Mouse (Mus musculus): Measurements from ENCODE around the gene Rhof. TPM values are rescaled to one million over a fixed set of nuclear protein-coding genes. Genes with fewer than 3 reads are reported as not detected.
A peak's percentile ranks its signal among the peaks of the same experiment; 100 is the strongest.

Rhof gene
- polyA plus RNA-seq, 2 experiments = 1.8 to 2.5 TPM

DNA sequence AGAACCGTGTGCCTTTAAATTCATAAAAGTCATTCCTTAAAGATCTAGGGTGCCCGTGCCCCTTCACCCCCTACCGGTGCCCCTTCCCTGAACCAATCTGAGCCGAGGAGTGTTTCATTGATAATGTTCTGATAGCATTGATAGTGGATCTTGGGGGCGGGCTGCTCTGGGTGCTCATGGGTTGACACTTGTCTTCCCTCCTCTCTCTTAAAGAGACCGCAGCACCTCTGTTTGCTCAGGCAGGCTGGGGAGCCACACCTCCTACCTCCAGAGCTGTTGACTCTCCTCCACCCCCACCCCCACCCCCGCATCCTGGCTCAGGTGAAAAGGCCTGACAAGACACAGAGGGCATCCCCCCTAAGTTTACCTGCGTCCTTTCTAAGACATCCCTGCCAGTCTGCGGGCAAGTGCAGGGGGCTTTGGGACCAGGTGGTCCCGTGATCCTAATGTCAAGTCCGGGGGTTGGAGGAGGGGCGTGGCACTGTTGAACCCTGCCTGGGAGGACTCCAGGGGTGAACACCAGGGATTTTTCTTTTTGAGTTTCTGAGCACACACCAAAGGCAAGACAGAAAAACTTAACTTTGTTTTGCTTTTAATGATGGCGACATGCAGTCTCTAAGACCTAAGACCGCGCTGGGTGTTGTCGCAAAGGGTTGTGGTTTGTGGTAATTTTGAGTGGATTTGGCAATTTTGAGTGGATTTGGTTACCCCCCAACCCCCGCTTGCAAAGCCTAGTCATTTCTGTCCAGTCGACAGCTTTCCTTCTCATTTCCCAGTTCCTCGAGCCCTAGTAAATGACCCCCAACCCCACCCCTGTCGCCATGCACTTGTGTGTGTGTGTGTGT, 12.5 kb upstream of the Rhof start:
- DNase-seq (ENCODE audit: low read depth in 3 of 3, low spot score in 3 of 3) = no peak
- 40% methylated on average over 20 of the region's 20 CpGs for WGBS (ENCODE audit: insufficient replicate concordance)
- Histone ChIP-seq H3K4me3 (ENCODE audit: insufficient read depth in 1 of 2, low read depth in 2 of 2, low read length in 2 of 2) (peak overlapping the region; percentile 61 to 74), H3K4me1 (replicated peaks; ENCODE audit: control insufficient read depth in 2 of 2, insufficient read depth in 2 of 2, low read length in 1 of 2) (peaks cover 15 to 29% of the 10 kb centered on the region in 2 experiments), H3K9me3 (ENCODE audit: control insufficient read depth, low read length) (no peaks in the 10 kb centered on the region), H3K9ac (replicated peaks) (peak overlapping the region; percentile 99), H3K27ac (peak overlapping the region; percentile 43; the same call in 1 of the 2 replicates), H3K27me3 (ENCODE audit: control insufficient read depth, insufficient read depth, low read length) (no peaks in the 10 kb centered on the region), H3K4me2 (ENCODE audit: low read depth) (peak overlapping the region; percentile 100), H3K36me3 (replicated peaks; ENCODE audit: control insufficient read depth, insufficient read depth, low read depth) (peaks cover 33% of the 10 kb centered on the region)
- ATAC-seq (ENCODE audit: insufficient read depth) = no peak
- TF ChIP-seq CTCF (IDR thresholded peaks at IDR 0.05; ENCODE audit: low read depth) (no peak), EP300 (IDR thresholded peaks at IDR 0.05; ENCODE audit: low read depth) (no peak)

DNA sequence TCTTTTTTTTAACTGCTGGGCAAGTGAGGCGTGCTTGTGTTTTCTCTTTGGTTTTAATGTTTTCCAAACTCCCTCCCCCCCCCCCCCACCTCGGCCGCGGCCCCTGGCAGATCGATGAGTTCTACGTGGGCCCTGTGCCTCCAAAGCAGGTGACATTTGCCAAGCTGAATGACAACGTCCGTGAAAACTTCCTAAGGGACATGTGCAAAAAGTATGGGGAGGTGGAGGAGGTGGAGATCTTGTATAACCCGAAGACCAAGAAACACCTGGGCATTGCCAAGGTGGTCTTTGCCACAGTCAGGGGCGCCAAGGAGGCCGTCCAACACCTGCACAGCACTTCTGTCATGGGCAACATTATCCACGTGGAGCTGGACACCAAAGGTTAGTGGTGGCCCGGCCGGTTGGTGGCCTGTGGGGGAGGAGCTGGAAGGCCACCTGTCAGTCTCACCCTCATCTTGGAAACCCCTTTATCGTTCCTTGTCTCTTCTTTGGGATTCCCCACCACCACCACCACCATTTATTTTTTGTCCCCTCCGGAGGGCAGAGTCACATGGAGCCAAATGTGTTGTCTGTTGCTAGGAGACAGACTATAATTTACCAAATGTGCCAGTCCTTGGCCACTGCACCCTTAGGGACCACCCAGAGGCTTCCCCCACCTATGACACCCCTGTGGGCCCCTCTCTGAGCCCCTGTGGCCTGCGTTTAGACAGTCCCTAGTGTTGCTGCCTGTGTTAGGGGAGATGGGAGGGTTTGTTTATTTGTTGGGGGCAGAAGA, 11.7 kb upstream of the Rhof start:
- H3K4me1 ChIP-seq (replicated peaks; ENCODE audit: control insufficient read depth in 2 of 2, insufficient read depth in 2 of 2, low read length in 1 of 2) = peaks cover 13 to 23% of the 10 kb centered on the region in 2 experiments
- H3K9me3 ChIP-seq (ENCODE audit: control insufficient read depth, low read length) = no peaks in the 10 kb centered on the region
- WGBS (ENCODE audit: insufficient replicate concordance) = 14% methylated on average over 17 of the region's 17 CpGs
- peaks cover 33% of the 10 kb centered on the region for H3K36me3 ChIP-seq (replicated peaks; ENCODE audit: control insufficient read depth, insufficient read depth, low read depth)
- H3K27me3 ChIP-seq (ENCODE audit: control insufficient read depth, insufficient read depth, low read length) = no peaks in the 10 kb centered on the region
- ATAC-seq (ENCODE audit: insufficient read depth) (no peak), DNase-seq (ENCODE audit: low read depth in 3 of 3, low spot score in 3 of 3) (no peak)
- peak overlapping the region; percentile 100 for H3K4me2 ChIP-seq (ENCODE audit: low read depth)
- peak overlapping the region; percentile 99 for H3K9ac ChIP-seq (replicated peaks)
- TF ChIP-seq EP300 (IDR thresholded peaks at IDR 0.05; ENCODE audit: low read depth) (no peak), CTCF (IDR thresholded peaks at IDR 0.05; ENCODE audit: low read depth) (no peak)
- peak overlapping the region; percentile 43 for H3K27ac ChIP-seq
- H3K4me3 ChIP-seq (ENCODE audit: insufficient read depth in 1 of 2, low read depth in 2 of 2, low read length in 2 of 2) = peak overlapping the region; percentile 61 to 74

DNA sequence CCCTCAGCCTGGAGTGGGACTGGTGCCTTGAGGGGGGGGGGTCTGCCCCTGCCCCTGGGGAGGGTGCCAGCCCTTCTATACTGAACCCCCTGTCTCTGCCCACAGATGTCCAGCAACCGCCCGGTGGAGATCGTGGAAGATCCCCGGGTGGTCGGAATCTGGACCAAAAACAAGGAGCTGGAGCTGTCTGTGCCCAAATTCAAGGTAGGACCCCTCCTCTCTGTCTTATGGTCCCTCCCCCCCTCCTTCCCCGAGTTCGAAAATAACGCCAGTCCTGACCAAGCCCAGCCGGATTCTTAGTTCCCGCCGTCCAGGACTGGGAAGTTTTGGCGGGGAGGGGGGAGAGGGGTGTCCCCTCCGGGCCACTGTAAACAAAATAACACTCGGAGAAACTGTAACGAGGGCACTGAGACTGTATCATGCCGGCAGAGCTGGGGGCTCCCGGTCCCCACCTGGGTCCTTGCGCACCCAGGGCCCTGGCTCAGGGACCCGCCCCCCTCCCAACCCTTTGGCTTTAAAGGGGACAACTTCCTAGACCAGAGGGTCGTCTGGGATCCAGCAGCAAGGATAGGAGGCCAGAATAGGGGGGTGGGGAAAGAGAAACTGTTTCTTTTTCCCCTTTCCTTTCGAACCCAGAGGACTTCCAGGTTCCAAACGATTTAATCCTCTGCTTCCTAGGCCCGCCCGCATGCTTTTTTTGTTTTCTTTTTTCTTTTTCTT, 10.9 kb upstream of the Rhof start:
- no peak for TF ChIP-seq EP300 (IDR thresholded peaks at IDR 0.05; ENCODE audit: low read depth)
- no peak for TF ChIP-seq CTCF (IDR thresholded peaks at IDR 0.05; ENCODE audit: low read depth)
- no peak for ATAC-seq (ENCODE audit: insufficient read depth)
- Histone ChIP-seq H3K4me1 (replicated peaks; ENCODE audit: control insufficient read depth in 2 of 2, insufficient read depth in 2 of 2, low read length in 1 of 2) (peaks cover 12 to 18% of the 10 kb centered on the region in 2 experiments), H3K9me3 (ENCODE audit: control insufficient read depth, low read length) (no peaks in the 10 kb centered on the region), H3K9ac (replicated peaks) (peak overlapping the region; percentile 99), H3K4me3 (ENCODE audit: insufficient read depth in 1 of 2, low read depth in 2 of 2, low read length in 2 of 2) (peak overlapping the region; percentile 63 to 74), H3K36me3 (replicated peaks; ENCODE audit: control insufficient read depth, insufficient read depth, low read depth) (peaks cover 25% of the 10 kb centered on the region), H3K4me2 (ENCODE audit: low read depth) (peak overlapping the region; percentile 100), H3K27me3 (ENCODE audit: control insufficient read depth, insufficient read depth, low read length) (no peaks in the 10 kb centered on the region), H3K27ac (peak overlapping the region; percentile 34; the same call in 1 of the 2 replicates)
- DNase-seq (ENCODE audit: low read depth in 3 of 3, low spot score in 3 of 3) = no peak
- 3% methylated on average over 22 of the region's 24 CpGs for WGBS (ENCODE audit: insufficient replicate concordance)

DNA sequence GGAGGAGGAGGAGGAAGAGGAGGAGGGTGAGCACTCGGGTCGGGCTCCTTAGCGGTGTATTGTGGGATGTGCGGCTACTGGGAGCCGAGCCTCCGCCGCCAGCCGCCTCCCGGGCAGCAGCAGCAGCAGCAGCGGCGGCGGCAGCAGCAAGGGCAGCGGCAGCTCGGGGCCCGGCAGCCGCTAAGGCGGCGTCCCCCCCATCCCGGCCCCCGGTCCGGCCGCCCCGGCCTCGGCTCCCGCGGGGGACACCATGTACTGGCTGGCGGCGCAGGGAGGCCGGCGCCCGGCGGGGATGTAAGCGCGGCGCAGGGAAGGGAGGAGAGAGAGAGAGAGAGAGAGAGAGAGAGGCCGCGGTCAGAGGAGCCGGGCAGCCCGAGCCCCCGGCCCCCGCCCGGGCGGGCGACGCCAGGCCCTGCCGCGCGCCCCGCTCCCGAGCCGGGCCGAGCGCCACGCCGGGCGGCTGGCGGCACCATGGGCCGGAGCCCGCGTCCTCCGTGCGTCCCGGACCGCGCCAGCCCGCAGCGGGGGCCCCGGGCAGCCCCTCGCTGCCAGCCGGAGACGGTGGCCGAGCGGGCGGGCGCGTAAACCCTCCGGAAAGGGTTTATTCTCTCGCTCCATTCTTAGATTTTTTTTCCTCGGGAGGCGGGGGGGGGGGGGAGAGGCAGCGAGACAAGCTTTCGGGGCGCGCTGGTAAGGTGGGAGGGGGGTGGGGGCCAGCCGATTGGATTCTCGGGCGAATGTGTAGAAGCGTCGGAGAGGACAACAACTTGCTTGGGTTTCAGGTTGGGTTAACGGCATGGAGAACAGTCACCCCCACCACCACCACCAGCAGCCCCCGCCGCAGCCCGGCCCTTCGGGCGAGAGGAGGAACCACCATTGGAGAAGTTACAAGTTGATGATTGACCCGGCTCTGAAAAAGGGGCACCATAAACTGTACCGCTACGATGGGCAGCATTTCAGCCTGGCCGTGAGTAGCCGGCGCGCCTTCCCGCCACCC, 10.0 kb upstream of the Rhof start, which contains the start of gene Setd1b:
Gene Setd1b, plus strand, starts transcription at position 33 of the 997 bp plus-strand sequence.
- Histone ChIP-seq H3K9ac (replicated peaks) (peak within 1 kb of the TSS; percentile 99), H3K27ac (peak within 1 kb of the TSS; percentile 98), H3K27me3 (ENCODE audit: control insufficient read depth, insufficient read depth, low read length) (no peaks in the 10 kb centered on the region), H3K4me2 (ENCODE audit: low read depth) (peak within 1 kb of the TSS; percentile 100), H3K4me3 (ENCODE audit: insufficient read depth in 1 of 2, low read depth in 2 of 2, low read length in 2 of 2) (peak within 1 kb of the TSS; percentile 63 to 74), H3K4me1 (replicated peaks; ENCODE audit: control insufficient read depth in 2 of 2, insufficient read depth in 2 of 2, low read length in 1 of 2) (peaks cover 16 to 21% of the 10 kb centered on the region in 2 experiments), H3K36me3 (replicated peaks; ENCODE audit: control insufficient read depth, insufficient read depth, low read depth) (peaks cover 16% of the 10 kb centered on the region), H3K9me3 (ENCODE audit: control insufficient read depth, low read length) (no peaks in the 10 kb centered on the region)
- WGBS (ENCODE audit: insufficient replicate concordance) = under 1% methylated on average over 60 of the region's 103 CpGs
- DNase-seq (ENCODE audit: low read depth in 3 of 3, low spot score in 3 of 3) = no peak
- ATAC-seq (ENCODE audit: insufficient read depth) = peak; percentile 44
- no peak for TF ChIP-seq EP300 (IDR thresholded peaks at IDR 0.05; ENCODE audit: low read depth)
- TF ChIP-seq CTCF (IDR thresholded peaks at IDR 0.05; ENCODE audit: low read depth) = peak; percentile 11; the same call in 1 of the 2 replicates
